Mouse (Mus musculus) kidney, adult 8-10 months (tissue): ENCODE data around the gene Pigc.

Experiments used
- DNase-seq, 2 experiments: peaks; one replicate each; pipeline ENCODE4 v3.0.0; 2022

Gene Pigc

DNA sequence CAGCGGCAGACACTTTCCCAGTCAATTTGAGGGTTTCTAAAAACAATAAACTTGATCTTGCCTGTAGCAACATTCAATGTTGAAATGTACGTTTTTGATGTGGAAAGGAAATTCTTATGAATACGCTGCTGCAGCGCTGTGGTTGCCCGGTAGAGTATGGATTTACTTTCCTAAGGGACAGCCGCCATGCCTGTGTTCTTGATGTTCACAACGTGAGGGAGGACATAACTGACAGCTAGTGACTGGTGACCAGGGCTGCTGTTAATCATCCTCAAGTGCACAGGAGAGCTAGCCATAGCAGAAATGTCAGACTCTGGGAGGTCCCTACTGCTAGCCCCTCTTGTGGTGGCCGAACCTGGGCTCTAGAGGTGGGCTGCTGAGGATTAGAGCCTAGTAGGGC is 40.1 kb downstream of the Pigc start:
- DNase-seq: no peak

DNA sequence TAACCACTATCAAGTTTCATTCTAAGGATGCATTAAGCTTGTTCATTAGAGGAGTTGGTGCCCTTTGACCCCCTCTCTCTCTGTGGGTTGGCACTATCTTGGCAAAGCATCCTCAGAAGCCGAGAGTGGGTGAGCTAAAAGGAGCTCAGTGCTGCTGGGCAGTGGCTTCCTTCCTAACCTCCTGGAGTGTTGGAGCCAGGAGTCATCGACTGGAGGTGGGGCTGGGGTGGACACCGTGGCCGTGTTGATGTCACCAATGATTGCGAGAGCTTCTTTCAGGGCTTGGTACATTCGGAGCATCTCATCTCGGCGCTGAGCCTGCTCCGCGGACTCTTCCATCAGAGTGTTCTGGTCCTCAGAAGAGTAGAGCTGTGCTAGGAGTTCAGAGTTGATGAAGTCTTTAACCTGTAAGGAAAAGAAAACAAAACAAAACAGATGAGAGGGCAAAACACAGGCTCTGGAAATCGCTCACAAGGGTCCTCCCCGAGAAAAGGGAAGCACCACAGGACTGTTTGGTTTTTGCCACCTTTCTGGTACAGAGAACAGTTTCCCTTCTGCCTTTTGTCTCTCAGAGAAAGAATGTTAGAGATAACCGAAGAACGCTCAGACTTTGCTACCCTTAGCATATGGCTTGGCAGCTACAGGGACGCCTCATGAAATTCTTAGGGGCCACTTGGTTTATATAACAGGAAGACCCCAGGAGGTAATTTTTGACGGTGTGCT is 42.7 kb downstream of the Pigc start:
- no peak for DNase-seq

DNA sequence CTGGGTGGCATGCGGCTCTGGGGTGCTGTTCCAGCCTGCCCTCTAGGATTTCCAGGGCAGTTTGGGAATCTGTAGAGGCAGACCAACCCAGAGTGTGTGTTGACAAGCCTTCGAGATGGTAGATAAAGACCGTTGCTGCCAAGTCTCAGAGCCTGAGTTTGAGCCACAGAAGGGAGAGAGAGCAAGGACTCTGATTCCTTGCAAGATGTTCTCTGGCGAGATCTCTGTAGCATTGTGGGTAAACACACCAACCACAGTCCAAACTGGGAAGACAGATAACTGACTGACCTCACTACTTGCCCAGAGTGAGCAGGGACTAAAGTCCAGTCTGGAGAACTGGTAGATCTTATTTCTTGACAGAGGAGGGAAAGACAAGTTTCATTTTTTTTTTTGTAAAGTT is 44.6 kb downstream of the Pigc start:
- DNase-seq: no peak

DNA sequence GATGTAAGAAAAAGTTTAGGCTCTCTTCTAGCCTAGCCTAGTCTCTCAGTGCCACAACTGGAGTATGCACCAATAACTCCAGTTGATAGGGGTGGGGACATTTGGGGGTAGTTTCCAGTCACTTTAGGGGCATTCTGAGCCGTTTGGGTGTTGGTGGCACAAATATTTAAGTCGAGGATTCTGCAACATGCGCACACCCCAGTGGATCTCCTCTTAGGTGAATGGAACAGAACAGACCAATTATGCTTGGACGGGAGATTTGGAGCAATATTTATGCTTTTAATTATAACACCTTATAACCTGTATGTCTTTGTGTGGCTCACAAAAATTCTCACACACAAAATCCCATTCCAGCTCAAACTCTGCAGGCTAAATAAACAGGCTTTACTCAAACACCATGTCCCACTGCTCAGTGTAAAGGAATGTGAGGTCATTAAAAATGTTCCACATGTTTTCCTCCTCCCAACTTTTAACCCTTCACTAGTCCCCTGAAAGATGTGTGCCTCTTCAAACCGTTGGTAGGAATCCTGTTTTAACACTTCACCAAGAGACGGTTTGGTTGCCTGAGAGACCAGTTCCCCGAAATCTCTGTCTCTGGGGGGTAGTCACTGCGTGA is 46.4 kb downstream of the Pigc start:
- DNase-seq: no peak

DNA sequence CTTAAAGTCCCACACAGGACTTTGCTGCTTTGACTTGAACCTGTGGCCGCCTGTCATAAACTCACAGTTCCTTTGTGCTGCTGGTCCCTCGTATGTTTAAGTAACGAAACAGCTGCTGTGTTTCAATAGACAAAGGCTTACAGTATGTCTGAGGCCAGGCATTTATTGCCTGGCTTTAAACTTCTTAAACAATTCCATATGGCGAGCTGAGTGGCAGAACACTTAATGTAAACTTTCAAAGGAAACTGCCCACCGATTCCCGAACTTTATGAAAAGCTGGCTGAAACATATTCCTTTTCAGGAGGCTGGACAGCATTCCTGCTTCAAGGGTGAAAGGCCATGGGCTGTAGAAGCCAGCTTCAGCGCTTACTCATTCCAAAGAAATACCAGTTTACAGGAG is 48.0 kb downstream of the Pigc start:
- DNase-seq: no peak

DNA sequence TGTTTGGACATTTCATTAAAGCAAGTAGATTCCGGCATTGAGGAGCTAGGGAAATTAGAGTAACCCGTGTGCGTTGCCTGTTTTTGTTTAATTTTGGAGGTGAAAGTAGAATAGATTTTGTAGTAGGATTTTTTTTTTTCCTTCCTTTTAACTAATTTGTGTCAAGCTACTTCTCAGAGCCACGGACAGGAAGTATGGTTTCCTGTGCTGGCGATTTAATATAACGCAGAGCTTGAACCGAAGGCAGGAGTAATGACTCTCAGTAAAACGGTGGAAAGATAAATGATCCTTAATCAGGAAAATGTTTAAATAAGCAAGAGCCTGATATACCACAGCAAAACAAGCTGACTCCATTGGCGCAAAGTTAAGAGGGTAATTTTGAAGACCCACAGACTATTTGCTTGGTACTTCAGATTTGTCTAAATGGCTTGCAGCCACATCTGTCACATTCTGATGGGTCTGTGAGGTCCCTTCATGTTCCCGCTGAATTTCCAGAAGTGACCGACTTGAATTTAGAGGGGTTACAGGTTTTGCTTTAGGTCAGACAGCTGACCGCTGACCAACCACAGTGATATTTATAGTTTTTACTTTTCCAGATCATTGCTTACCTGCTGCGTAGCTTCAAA is 49.1 kb downstream of the Pigc start:
- DNase-seq: no peak

DNA sequence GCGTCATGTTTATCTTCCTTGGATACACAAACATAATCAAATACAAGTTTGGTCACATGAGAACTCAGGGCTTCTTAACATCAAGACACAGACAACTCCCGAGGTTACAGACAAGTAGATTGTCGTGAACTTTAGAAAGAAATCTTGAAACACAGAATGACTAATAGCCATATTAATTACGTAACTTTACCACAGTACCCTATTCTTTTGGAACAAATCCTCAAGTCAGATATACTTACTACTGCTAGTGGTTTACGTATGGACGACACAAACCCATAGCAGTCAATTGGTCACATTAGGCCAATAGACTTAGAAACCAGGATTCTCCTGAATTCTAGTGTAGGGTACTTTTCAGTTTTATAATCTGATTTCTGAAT is 49.6 kb downstream of the Pigc start:
- no peak for DNase-seq

DNA sequence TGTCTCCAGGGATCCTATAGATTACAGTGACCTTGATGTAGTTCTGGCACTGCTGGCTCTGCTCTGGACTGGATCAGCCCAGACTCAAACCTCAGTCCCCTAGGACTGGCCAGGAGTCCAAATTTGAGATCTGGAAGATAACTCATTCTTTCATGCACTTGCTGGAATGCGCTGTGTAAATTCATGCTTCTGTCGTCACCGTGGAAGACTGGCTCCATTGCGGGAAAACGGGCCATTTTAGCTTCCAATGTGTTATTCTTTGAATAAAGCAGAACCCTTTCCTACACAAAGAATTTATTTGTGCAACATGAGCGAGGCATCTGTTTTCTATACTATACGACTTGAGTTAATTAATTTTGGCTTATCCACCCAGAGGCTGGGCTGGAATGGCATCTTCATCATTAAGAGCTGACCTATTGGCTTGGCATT is 51.3 kb downstream of the Pigc start:
- DNase-seq: no peak

DNA sequence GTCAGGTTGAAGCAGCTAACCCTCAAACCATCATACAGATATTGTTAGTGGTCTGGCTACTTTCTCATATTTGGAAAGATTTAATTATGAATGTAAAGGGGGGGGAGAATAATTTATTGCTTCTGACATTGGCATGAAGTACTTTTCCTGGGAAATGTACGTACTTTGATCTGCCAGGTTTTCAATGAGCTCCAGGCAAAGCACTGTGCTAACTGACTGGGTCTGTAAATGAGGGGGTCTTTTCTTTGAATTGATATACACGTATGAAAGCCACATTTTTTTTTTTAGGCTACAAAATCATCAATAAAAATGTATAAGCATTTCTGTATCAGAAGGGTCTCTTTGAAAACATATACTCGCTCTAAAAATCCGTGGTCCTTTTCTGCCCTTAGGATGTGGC is 51.8 kb downstream of the Pigc start:
- no peak for DNase-seq
